Mouse (Mus musculus): ENCODE results near the gene 1700011L22Rik. TPM values are rescaled to one million over a fixed set of nuclear protein-coding genes. Genes with fewer than 3 reads are reported as not detected.

Gene 1700011L22Rik
- polyA plus RNA-seq, 1 experiment from 2014 or later: not detected

DNA sequence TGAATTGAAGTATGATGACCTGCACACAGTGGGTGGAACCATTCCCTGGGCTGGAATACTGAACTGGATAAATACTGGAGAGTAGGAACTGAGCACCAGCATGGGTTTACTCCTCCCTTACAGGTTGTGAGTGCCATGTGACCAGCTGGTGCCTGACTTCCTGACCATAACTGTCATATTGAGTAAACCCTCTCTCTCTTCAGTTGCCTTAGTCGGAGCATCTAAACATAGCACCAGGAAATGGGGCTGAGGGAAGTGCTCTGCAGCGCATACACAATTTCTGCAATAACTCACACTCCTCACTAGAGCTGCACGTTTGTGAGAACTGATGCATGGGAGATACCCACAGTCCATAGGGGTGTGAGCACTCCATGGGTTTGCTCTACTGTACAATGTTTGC, 9.1 kb downstream of the 1700011L22Rik start:
- Histone ChIP-seq H3K4me3 (no peak overlapping the region), H3K27ac (no peak overlapping the region), H3K9ac (no peak overlapping the region), H3K36me3 (no peaks in the 10 kb centered on the region), H3K4me1 (replicated peaks) (no peaks in the 10 kb centered on the region), H3K9me3 (replicated peaks) (no peaks in the 10 kb centered on the region), H3K4me2 (no peak overlapping the region), H3K27me3 (no peaks in the 10 kb centered on the region)
- 63% methylated on average over 3 of the region's 3 CpGs for WGBS
- no peak for ATAC-seq (replicated peaks; ENCODE audit: insufficient number of reproducible peaks, insufficient read depth, low FRiP score, low read depth)

DNA sequence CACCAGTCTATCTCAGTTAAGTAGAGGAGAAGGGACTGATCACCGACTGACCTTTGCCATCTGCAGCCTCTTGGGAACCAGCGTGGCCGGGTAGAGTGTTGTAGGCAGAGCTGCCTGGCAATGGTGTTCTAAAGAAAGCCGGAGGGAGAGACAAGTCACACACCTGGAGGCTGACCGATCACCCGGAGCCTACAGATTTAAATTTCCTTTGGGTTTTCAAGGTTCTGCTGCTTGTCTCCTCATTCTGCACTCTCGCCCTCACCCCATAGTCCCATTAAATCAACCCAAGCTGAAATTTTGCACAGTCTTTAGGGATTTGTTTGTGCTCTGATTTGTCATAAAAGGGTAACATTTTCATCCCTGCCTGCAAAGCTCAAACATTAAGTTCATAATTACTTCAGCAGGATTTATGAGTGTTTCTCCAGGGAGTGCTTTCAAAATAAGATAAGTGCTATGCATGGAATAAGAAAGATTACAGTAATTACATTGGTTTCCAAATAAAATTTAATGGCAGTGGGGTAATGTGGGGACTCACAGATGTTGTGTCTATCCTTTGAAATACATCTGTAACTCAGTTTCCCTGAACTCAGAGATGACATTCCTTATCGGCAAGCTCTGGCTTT, 19.0 kb downstream of the 1700011L22Rik start:
- no peak overlapping the region for H3K27ac ChIP-seq
- ATAC-seq (replicated peaks; ENCODE audit: insufficient number of reproducible peaks, insufficient read depth, low FRiP score, low read depth): no peak
- no peaks in the 10 kb centered on the region for H3K4me1 ChIP-seq (replicated peaks)
- H3K36me3 ChIP-seq: no peaks in the 10 kb centered on the region
- H3K9ac ChIP-seq: no peak overlapping the region
- no peaks in the 10 kb centered on the region for H3K9me3 ChIP-seq (replicated peaks)
- H3K27me3 ChIP-seq: no peaks in the 10 kb centered on the region
- H3K4me2 ChIP-seq: no peak overlapping the region
- 80% methylated on average over 8 of the region's 8 CpGs for WGBS
- H3K4me3 ChIP-seq: no peak overlapping the region

DNA sequence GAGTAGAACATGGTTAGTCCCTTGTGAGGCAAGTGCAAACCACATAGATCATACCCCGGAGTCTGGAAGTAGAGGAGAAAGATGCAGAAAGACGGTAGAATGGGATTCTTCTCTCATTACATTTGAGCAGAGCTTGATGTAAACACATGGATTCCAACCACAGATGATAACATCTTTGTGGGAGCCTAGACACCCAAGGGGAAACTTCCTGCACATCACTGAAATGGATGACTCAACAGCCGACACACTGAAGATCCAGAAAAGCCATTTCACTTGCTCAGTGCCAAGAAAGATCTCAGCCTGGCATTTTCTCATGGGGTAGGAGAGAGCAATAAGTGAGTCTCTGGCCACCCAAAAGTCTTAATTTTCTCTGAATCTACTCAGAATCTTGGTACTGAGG, 20.5 kb downstream of the 1700011L22Rik start:
- Histone ChIP-seq H3K4me3 (no peak overlapping the region), H3K9me3 (replicated peaks) (no peaks in the 10 kb centered on the region), H3K27ac (no peak overlapping the region), H3K9ac (no peak overlapping the region), H3K4me2 (no peak overlapping the region), H3K27me3 (no peaks in the 10 kb centered on the region), H3K4me1 (replicated peaks) (peaks cover 2% of the 10 kb centered on the region), H3K36me3 (no peaks in the 10 kb centered on the region)
- WGBS: 90% methylated on average over 3 of the region's 3 CpGs
- ATAC-seq (replicated peaks; ENCODE audit: insufficient number of reproducible peaks, insufficient read depth, low FRiP score, low read depth): no peak

DNA sequence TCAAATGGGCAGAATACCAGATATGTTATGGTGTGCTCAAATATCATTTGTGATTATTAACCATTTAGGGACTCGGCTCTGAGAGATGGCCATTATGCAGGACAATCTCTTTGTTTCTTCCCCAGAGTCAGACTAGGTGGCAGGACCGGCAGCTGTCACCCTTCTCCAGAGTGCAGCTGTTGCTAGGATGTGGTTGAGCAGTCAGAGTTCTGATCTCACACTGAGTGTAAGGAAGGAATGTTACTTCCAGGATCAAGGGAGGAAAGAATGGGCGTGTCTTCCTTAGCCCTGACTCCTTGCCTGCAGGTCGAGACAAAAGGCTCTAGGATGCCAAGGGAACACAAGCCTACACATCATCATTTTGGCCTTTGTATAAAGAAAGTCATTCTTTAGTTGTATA, 21.2 kb downstream of the 1700011L22Rik start:
- H3K9me3 ChIP-seq (replicated peaks): no peaks in the 10 kb centered on the region
- no peak overlapping the region for H3K9ac ChIP-seq
- H3K4me1 ChIP-seq (replicated peaks): peaks cover 10% of the 10 kb centered on the region
- H3K27me3 ChIP-seq: no peaks in the 10 kb centered on the region
- H3K4me2 ChIP-seq: no peak overlapping the region
- H3K4me3 ChIP-seq: no peak overlapping the region
- 74% methylated on average over 4 of the region's 4 CpGs for WGBS
- H3K27ac ChIP-seq: no peak overlapping the region
- no peak for ATAC-seq (replicated peaks; ENCODE audit: insufficient number of reproducible peaks, insufficient read depth, low FRiP score, low read depth)
- H3K36me3 ChIP-seq: no peaks in the 10 kb centered on the region

DNA sequence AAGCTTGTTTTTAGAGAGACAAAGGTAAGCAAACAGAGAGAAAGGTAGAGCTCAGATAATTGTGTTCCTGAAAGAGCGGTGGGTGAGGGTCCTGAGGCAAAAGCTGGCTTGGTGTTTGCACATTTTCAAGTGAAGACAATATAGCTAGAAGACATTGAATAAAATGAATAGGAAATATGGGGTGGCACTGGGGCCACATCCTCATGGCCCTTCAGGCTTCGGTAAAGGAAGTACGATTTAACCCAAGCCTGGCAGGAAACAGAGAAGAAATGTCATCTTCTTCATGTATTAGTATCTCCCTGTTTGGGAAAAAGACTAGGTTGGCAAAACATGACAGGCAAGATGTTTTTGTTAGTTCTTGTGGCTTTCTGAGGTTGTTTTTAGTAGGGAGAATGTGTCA, 22.3 kb downstream of the 1700011L22Rik start:
- H3K27me3 ChIP-seq: no peaks in the 10 kb centered on the region
- H3K9me3 ChIP-seq (replicated peaks): no peaks in the 10 kb centered on the region
- ATAC-seq (replicated peaks; ENCODE audit: insufficient number of reproducible peaks, insufficient read depth, low FRiP score, low read depth): no peak
- 87% methylated on average over 3 of the region's 3 CpGs for WGBS
- no peak overlapping the region for H3K4me3 ChIP-seq
- no peaks in the 10 kb centered on the region for H3K36me3 ChIP-seq
- no peak overlapping the region for H3K27ac ChIP-seq
- peaks cover 13% of the 10 kb centered on the region for H3K4me1 ChIP-seq (replicated peaks)
- H3K4me2 ChIP-seq: no peak overlapping the region
- H3K9ac ChIP-seq: no peak overlapping the region

DNA sequence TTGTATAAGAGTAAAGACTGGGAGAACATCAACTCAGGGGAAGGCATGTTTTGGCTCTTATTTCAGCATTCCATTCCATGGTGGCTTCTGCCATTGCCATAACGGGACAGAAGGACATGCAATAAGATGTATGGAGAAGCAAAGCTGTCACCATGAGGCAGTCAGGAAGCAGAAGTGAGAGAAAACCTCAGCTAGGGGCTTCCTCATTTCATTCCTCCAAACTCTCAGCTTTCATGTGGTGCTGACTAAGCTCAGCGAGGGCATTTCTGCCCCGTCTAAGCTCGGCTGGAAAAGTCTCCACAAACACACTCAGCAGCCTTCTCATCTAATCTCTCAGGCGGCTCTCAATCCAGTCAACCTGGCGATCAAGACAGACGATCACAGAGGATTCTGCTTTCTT, 22.8 kb downstream of the 1700011L22Rik start:
- 64% methylated on average over 7 of the region's 7 CpGs for WGBS
- Histone ChIP-seq H3K36me3 (no peaks in the 10 kb centered on the region), H3K27me3 (no peaks in the 10 kb centered on the region), H3K9ac (no peak overlapping the region), H3K4me1 (replicated peaks) (peaks cover 13% of the 10 kb centered on the region), H3K27ac (no peak overlapping the region), H3K9me3 (replicated peaks) (no peaks in the 10 kb centered on the region), H3K4me3 (no peak overlapping the region), H3K4me2 (no peak overlapping the region)
- no peak for ATAC-seq (replicated peaks; ENCODE audit: insufficient number of reproducible peaks, insufficient read depth, low FRiP score, low read depth)

DNA sequence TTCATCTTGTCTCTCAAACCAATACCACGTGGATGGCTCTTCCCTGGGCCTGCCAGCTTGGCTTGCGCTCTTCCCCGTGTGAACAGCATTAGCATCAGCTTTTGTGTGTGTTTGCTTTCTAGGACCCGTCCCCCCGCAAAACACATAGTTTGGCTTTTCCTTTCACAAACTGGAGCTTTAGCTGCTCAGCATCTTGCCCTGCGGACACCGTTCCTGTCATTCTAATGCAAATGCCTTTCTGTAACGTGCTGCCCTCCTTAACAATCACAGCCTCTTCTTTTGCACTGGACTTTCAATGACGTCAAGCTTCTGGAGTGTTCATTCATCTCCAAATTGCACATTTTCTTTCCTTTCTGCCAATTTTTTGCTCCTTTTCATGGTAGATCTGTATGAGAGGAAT, 24.0 kb downstream of the 1700011L22Rik start:
- WGBS: 88% methylated on average over 9 of the region's 9 CpGs
- Histone ChIP-seq H3K4me2 (no peak overlapping the region), H3K4me1 (replicated peaks) (peaks cover 13% of the 10 kb centered on the region), H3K4me3 (no peak overlapping the region), H3K36me3 (no peaks in the 10 kb centered on the region), H3K9me3 (replicated peaks) (no peaks in the 10 kb centered on the region), H3K27me3 (no peaks in the 10 kb centered on the region), H3K9ac (no peak overlapping the region), H3K27ac (no peak overlapping the region)
- ATAC-seq (replicated peaks; ENCODE audit: insufficient number of reproducible peaks, insufficient read depth, low FRiP score, low read depth): no peak

DNA sequence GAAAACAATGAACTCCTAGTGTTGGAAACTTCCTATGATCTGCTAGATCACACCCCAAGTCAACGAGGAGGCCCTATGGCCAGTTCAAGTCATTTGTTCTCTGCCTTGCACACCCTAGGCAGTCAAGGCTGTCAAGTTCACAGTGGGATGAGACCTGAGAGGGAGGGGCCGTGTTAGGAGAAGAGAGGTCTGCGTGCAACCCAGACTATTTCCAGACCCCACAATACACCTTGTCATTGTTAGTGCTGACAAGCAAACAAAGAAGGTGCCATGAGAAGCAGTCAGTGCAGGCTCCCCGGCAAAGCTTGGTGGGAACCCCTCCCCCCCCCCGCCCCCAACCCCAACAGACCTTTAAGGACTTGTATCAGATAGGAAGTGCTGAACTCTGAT, 25.6 kb downstream of the 1700011L22Rik start:
- no peaks in the 10 kb centered on the region for H3K27me3 ChIP-seq
- no peaks in the 10 kb centered on the region for H3K36me3 ChIP-seq
- peaks cover 13% of the 10 kb centered on the region for H3K4me1 ChIP-seq (replicated peaks)
- ATAC-seq (replicated peaks; ENCODE audit: insufficient number of reproducible peaks, insufficient read depth, low FRiP score, low read depth): no peak
- peak overlapping the region; percentile 70 for H3K27ac ChIP-seq
- H3K4me3 ChIP-seq: no peak overlapping the region
- no peak overlapping the region for H3K9ac ChIP-seq
- no peaks in the 10 kb centered on the region for H3K9me3 ChIP-seq (replicated peaks)
- WGBS: 51% methylated on average over 5 of the region's 5 CpGs
- H3K4me2 ChIP-seq: no peak overlapping the region

DNA sequence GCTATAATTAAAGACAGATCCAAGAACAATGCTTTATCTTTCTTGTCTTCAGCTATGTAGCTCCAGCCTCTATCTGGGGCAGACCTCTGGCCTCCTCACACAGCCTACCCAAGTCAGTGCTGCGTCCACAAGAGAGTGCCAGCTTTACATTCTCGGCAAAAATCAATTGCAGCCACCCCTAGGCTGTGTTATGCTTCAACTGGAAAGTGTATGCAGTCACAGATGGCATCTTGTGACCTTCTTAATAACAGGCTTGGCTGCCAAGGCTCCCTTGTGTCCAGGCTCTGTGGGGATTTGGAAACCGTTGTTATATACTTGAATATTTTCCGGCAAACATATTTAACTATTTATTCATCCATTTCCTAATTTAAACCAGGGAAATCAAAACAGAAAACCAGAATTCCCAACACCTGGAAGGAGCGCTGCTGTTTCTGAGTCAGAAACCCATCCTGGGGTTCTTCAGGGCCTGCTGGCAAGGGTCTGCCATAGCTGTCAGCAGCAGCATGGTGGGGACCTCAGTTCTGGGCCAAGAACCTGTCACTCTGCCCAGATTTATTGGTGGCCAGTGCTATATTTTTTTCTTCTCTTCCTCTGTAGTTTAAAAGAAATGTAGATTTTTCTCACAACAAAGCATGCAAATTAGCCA, 26.1 kb downstream of the 1700011L22Rik start:
- WGBS: 40% methylated on average over 5 of the region's 5 CpGs
- Histone ChIP-seq H3K27me3 (no peaks in the 10 kb centered on the region), H3K4me3 (no peak overlapping the region), H3K27ac (peak overlapping the region; percentile 70), H3K36me3 (no peaks in the 10 kb centered on the region), H3K4me1 (replicated peaks) (peaks cover 13% of the 10 kb centered on the region), H3K4me2 (no peak overlapping the region), H3K9me3 (replicated peaks) (no peaks in the 10 kb centered on the region), H3K9ac (no peak overlapping the region)
- ATAC-seq (replicated peaks; ENCODE audit: insufficient number of reproducible peaks, insufficient read depth, low FRiP score, low read depth): no peak

DNA sequence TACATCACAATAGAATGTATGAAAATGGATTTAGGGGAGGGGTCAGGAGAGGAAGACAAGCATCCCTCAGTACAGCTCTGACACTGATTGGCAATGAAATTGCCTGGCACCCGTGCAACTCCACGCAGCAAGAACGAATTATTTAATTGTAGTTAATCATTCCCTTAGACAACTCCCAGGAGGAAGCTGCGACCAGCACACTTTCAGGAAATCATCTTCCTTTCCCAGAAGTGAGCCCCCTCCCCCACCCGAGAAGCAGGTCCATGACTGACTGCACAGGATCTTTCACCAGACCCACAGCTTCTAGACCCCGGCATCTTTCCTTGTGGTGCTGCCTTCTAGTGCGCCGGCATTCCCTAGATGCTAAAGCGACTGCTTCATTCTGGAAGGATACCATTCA, 36.7 kb downstream of the 1700011L22Rik start:
- H3K4me3 ChIP-seq: no peak overlapping the region
- 66% methylated on average over 9 of the region's 9 CpGs for WGBS
- ATAC-seq (replicated peaks; ENCODE audit: insufficient number of reproducible peaks, insufficient read depth, low FRiP score, low read depth): no peak

DNA sequence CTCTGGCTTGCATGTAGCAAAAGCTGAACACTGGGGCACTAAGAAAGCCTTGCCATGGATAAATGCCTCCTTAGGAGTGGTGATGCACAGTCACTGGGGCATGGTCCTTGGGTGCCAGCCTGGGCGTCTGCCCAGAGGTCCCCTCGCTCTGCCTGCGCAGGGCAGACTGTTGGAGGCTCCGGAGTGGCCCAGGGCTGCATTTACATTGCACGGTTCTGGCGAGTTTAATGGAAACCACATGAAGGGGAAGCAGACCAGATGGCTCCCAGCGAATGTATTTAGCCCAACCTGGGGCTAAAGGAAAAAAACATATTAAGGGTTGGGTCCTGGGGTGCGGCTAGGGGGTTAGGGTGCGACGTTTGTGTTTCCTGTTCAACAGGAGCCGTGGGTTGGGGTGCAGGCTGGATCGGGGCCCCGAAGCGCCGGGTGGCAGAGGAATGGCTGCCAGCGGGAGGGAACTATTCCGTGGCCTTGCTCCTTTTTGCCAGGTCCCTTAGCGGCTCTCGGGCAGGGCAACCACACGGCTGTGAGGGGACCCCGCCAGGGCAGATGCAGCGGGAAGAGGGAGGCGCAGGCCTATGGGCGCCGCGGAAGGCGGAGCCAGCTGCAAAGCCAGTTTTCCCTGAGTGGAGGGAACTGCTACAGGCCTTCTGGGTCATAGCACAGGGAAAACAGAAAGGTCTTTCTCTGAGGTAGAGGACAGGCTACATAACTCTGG, 38.6 kb downstream of the 1700011L22Rik start:
- H3K9me3 ChIP-seq (replicated peaks): no peaks in the 10 kb centered on the region
- no peaks in the 10 kb centered on the region for H3K36me3 ChIP-seq
- no peaks in the 10 kb centered on the region for H3K27me3 ChIP-seq
- H3K4me2 ChIP-seq: peak overlapping the region; percentile 69
- 10% methylated on average over 27 of the region's 27 CpGs for WGBS
- peak; percentile 54; the same call in 1 of the 2 replicates for ATAC-seq (replicated peaks; ENCODE audit: insufficient number of reproducible peaks, insufficient read depth, low FRiP score, low read depth)
- H3K4me1 ChIP-seq (replicated peaks): peaks cover 42% of the 10 kb centered on the region
- H3K9ac ChIP-seq: peak overlapping the region; percentile 48
- H3K4me3 ChIP-seq: peak overlapping the region; percentile 38
- H3K27ac ChIP-seq: peak overlapping the region; percentile 89

More for the DNA sequence above, 36.7 kb downstream of the 1700011L22Rik start:
- Histone ChIP-seq H3K9ac (no peak overlapping the region), H3K27ac (no peak overlapping the region), H3K4me2 (no peak overlapping the region), H3K9me3 (replicated peaks) (no peaks in the 10 kb centered on the region), H3K4me1 (replicated peaks) (peaks cover 41% of the 10 kb centered on the region), H3K36me3 (no peaks in the 10 kb centered on the region), H3K27me3 (no peaks in the 10 kb centered on the region)

All from heart, embryonic 15.5 days (tissue).